Mouse (Mus musculus): Measurements from ENCODE around the gene Kcna2. TPM values are rescaled to one million over a fixed set of nuclear protein-coding genes. Genes with fewer than 3 reads are reported as not detected.

Kcna2 gene
- polyA plus RNA-seq, 1 experiment from 2014 or later, result not detected

DNA sequence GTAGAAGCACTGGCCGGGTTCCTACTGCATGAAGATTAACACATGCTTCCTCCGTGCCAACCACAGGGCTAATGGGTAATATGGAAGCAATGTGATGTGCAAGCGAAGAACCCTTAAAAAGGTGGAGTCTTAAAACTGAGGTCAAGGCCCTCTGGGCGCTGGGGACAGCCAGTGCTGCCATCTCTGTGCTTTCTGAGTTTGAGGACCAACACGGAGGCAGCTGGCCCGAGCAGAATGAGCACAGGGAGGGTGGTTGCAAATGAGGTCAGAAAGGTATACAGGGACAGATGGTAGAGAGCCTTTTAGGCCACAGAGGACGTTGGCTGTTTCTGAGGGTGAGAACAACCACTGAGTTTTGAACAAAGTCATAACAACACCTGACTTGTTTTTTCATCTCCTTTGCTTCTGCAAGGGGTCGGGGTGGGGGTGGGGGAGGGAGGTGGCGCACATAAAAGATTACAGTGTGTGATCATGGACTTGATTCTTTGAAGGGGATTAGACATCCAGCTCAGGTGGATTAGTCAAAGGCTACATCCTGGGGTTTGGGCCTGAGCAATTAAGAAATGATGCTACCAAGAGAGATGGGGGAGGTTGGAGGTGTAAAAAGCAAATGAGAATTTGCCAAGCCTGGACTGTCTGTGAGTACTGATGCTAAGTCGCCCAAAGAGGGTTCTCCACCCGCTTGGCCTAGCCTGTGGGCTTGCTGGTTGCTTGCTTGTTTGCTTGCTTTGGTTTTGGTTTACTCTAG lies 10.4 kb upstream of the Kcna2 start:
- Histone ChIP-seq H3K36me3 (ENCODE audit: control insufficient read depth, insufficient read depth, low read length) (no peaks in the 10 kb centered on the region), H3K4me3 (ENCODE audit: low read depth, low read length) (no peak overlapping the region), H3K27me3 (ENCODE audit: control insufficient read depth, insufficient read depth, low read length) (no peaks in the 10 kb centered on the region), H3K4me2 (ENCODE audit: low read depth, severe bottlenecking) (no peak overlapping the region), H3K4me1 (ENCODE audit: control insufficient read depth, insufficient read depth, low read length) (no peaks in the 10 kb centered on the region), H3K27ac (replicated peaks; ENCODE audit: low read depth, low read length) (no peak overlapping the region), H3K9me3 (ENCODE audit: control insufficient read depth, low read length) (no peaks in the 10 kb centered on the region), H3K9ac (ENCODE audit: low read length) (no peak overlapping the region)
- ATAC-seq (ENCODE audit: insufficient number of reproducible peaks, low FRiP score, low TSS enrichment, low read depth), result no peak
- 63% methylated on average over 11 of the region's 11 CpGs for WGBS
- DNase-seq (ENCODE audit: low spot score), result no peak

DNA sequence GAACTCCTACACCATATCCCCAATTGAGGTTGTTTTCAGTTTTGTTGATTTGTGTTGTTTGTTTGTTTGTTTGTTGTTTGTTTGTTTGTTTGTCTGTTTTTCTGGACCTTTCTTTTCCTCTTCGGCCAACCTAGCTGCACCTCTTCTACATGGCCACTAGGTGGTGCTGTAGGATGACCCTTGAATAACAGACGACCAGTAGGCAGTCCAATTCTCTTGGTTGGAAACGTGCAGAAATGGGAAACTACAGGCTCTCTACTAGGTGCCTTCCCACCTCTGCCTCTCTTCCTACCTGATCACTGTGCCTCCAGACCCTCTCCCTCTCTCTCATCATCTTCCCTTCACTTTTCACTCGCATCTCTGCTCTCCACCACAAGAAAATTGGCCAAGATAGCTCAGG lies 6.9 kb upstream of the Kcna2 start:
- 5% methylated on average over 4 of the region's 4 CpGs for WGBS
- H3K4me3 ChIP-seq (ENCODE audit: low read depth, low read length), result no peak overlapping the region
- ATAC-seq (ENCODE audit: insufficient number of reproducible peaks, low FRiP score, low TSS enrichment, low read depth) (no peak), DNase-seq (ENCODE audit: low spot score) (peak; percentile 67)
- H3K27me3 ChIP-seq (ENCODE audit: control insufficient read depth, insufficient read depth, low read length), result no peaks in the 10 kb centered on the region; the same call in 1 of the 2 replicates
- no peaks in the 10 kb centered on the region for H3K36me3 ChIP-seq (ENCODE audit: control insufficient read depth, insufficient read depth, low read length)
- H3K9ac ChIP-seq (ENCODE audit: low read length), result no peak overlapping the region
- no peak overlapping the region for H3K27ac ChIP-seq (replicated peaks; ENCODE audit: low read depth, low read length)
- no peak overlapping the region for H3K4me2 ChIP-seq (ENCODE audit: low read depth, severe bottlenecking)
- H3K4me1 ChIP-seq (ENCODE audit: control insufficient read depth, insufficient read depth, low read length), result no peaks in the 10 kb centered on the region
- no peaks in the 10 kb centered on the region for H3K9me3 ChIP-seq (ENCODE audit: control insufficient read depth, low read length)

DNA sequence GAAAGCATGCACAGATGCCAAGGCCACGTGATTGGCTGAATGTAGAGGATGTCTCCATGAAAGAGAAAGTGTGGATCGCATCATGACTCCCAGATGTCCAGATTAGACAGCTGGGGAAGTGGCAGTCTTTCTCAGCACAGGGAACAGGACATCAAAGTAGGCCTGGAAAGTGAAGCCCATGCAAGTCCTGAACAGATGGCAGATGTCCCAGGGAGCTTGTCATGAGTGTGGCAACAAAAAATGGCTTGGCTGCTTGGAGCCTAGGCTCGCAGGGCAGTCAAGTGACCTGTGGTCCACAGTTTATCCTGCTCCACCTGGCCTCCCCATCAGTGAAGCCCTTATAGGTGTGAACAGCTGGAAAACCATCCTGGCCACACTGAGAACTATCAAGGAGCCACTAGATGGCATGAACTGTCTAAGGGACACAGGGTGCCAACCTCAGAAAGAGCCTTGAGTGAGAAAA lies 4.6 kb upstream of the Kcna2 start:
- 76% methylated on average over 3 of the region's 3 CpGs for WGBS
- DNase-seq (ENCODE audit: low spot score), result no peak
- Histone ChIP-seq H3K4me1 (ENCODE audit: control insufficient read depth, insufficient read depth, low read length) (peaks cover 2% of the 10 kb centered on the region; the same call in 1 of the 2 replicates), H3K36me3 (ENCODE audit: control insufficient read depth, insufficient read depth, low read length) (no peaks in the 10 kb centered on the region), H3K9ac (ENCODE audit: low read length) (no peak overlapping the region), H3K27ac (replicated peaks; ENCODE audit: low read depth, low read length) (no peak overlapping the region), H3K4me3 (ENCODE audit: low read depth, low read length) (no peak overlapping the region), H3K4me2 (ENCODE audit: low read depth, severe bottlenecking) (no peak overlapping the region), H3K27me3 (ENCODE audit: control insufficient read depth, insufficient read depth, low read length) (peaks cover 20% of the 10 kb centered on the region), H3K9me3 (ENCODE audit: control insufficient read depth, low read length) (no peaks in the 10 kb centered on the region)
- ATAC-seq (ENCODE audit: insufficient number of reproducible peaks, low FRiP score, low TSS enrichment, low read depth), result no peak

DNA sequence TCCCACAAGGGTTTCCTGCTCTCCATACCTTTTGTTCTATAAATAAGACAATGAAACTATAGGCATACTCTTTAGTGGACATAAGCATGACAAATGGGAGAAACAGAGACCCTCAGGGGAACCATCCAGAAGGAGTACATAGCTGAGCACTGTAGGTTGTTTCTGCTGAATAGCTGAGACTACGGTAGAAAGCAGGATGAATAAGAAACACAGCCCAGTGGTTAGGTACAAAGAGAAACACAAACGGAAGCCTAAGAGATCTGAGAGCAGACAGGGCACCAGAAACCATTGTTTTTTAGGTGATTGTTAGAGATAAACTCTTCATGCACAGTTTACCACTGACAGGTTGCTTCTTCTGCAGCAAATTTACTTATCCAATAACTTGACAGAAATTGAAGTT lies 1.1 kb upstream of the Kcna2 start:
- H3K4me3 ChIP-seq (ENCODE audit: low read depth, low read length), result no peak overlapping the region
- no peaks in the 10 kb centered on the region for H3K9me3 ChIP-seq (ENCODE audit: control insufficient read depth, low read length)
- DNase-seq (ENCODE audit: low spot score) (no peak), ATAC-seq (ENCODE audit: insufficient number of reproducible peaks, low FRiP score, low TSS enrichment, low read depth) (no peak)
- H3K4me2 ChIP-seq (ENCODE audit: low read depth, severe bottlenecking), result no peak overlapping the region
- H3K36me3 ChIP-seq (ENCODE audit: control insufficient read depth, insufficient read depth, low read length), result no peaks in the 10 kb centered on the region
- 64% methylated on average over 2 of the region's 2 CpGs for WGBS
- H3K9ac ChIP-seq (ENCODE audit: low read length), result no peak overlapping the region
- H3K27ac ChIP-seq (replicated peaks; ENCODE audit: low read depth, low read length), result no peak overlapping the region
- H3K27me3 ChIP-seq (ENCODE audit: control insufficient read depth, insufficient read depth, low read length), result peaks cover 41% of the 10 kb centered on the region
- H3K4me1 ChIP-seq (ENCODE audit: control insufficient read depth, insufficient read depth, low read length), result peaks cover 2% of the 10 kb centered on the region; the same call in 1 of the 2 replicates

DNA sequence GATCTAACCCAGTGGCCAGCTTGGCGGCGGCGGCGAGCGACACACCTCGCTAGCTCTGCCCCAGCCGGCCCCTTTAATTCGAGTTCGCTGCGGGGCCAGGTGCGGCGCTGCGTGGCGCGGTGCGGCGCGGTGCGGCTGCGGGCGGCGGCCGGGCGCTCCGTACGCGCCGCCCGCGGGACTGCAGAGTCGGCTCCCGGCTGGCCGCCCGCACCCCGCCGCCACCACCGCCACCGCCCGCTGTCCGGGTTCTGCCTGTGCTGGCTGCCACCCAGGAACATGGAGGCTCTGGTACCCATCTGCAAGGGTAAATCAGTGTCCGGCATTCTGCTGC lies 475 bp downstream of the Kcna2 start:
- Histone ChIP-seq H3K4me1 (ENCODE audit: control insufficient read depth, insufficient read depth, low read length) (peaks cover 2% of the 10 kb centered on the region; the same call in 1 of the 2 replicates), H3K4me2 (ENCODE audit: low read depth, severe bottlenecking) (peak overlapping the region; percentile 96), H3K27ac (replicated peaks; ENCODE audit: low read depth, low read length) (no peak overlapping the region), H3K9me3 (ENCODE audit: control insufficient read depth, low read length) (no peaks in the 10 kb centered on the region), H3K4me3 (ENCODE audit: low read depth, low read length) (peak overlapping the region; percentile 46), H3K36me3 (ENCODE audit: control insufficient read depth, insufficient read depth, low read length) (no peaks in the 10 kb centered on the region), H3K27me3 (ENCODE audit: control insufficient read depth, insufficient read depth, low read length) (peaks cover 41% of the 10 kb centered on the region), H3K9ac (ENCODE audit: low read length) (no peak overlapping the region)
- ATAC-seq (ENCODE audit: insufficient number of reproducible peaks, low FRiP score, low TSS enrichment, low read depth) (0 out of 2 replicates have a peak, but pooled peaks have one; percentile 5), DNase-seq (ENCODE audit: low spot score) (no peak)
- WGBS, result 2% methylated on average over 41 of the region's 41 CpGs

DNA sequence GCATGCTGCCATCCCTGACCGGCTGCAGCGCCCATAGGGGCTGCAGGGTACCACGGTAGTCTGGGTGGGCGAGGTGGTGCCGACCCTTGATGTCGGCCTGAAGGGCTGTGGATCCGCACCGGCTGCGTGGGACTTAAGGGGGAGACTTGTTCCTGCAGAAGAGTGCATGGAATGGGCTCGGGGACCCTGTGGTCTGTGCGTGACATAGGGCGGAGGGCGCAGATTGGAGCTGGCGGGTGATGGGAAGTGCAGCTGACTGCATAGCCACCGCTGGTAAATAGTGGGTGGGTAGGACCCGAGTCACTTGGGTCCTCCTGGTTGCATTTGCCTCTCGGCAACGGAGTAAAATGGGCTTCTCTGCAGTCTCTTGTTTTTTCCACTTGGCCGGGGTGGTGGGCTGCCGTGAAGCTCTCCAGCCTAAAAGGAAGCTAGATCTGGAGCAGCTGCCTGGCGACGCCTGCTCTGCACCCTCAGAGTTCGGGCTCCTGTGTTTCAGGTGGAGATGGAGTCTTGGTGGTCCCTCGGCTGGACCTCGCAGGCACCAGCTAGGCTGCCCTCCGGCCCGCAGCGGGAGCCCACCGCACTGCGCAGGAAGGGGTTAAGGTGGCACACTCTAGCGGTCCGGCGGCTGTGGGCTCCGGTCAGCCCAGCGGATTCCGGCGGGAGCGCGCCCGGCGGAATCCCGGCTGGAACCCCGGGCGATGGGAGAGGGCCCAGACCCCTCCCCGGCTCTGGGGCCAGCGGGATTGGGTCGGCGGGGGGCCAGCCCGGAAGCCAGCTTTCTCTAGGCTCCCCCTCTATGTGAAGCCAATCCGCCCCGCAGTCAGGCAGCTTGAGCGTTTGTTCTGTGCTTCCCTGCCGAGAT lies 1.1 kb downstream of the Kcna2 start:
- H3K27me3 ChIP-seq (ENCODE audit: control insufficient read depth, insufficient read depth, low read length), result peaks cover 41% of the 10 kb centered on the region
- no peaks in the 10 kb centered on the region for H3K36me3 ChIP-seq (ENCODE audit: control insufficient read depth, insufficient read depth, low read length)
- peak overlapping the region; percentile 47; the same call in 1 of the 2 replicates for H3K9ac ChIP-seq (ENCODE audit: low read length)
- H3K4me1 ChIP-seq (ENCODE audit: control insufficient read depth, insufficient read depth, low read length), result peaks cover 2% of the 10 kb centered on the region; the same call in 1 of the 2 replicates
- under 1% methylated on average over 53 of the region's 53 CpGs for WGBS
- H3K9me3 ChIP-seq (ENCODE audit: control insufficient read depth, low read length), result no peaks in the 10 kb centered on the region
- DNase-seq (ENCODE audit: low spot score) (peak; percentile 60), ATAC-seq (ENCODE audit: insufficient number of reproducible peaks, low FRiP score, low TSS enrichment, low read depth) (peak; percentile 45; the same call in 1 of the 2 replicates)
- peak overlapping the region; percentile 46 for H3K4me3 ChIP-seq (ENCODE audit: low read depth, low read length)
- H3K4me2 ChIP-seq (ENCODE audit: low read depth, severe bottlenecking), result peak overlapping the region; percentile 96
- H3K27ac ChIP-seq (replicated peaks; ENCODE audit: low read depth, low read length), result no peak overlapping the region

DNA sequence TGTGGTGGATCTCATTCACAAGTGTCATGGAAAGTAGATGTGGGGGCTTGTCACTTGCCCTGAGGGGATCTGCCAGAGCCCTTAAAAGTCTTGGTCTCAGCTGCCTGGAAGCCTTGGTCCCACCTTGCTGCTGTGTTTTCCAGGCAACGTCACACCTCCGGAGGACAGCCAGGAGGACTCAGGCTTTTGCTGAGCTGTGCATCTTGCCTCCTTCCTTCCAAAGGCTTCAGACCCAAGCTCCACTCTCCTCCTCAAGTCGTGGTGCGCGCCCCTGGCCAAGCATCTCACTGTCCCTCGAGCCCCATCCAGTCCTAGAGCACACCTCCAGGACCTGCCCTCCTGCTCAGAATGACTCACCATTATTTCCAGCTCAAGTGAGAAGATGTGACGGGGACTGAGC lies 2.1 kb downstream of the Kcna2 start:
- 55% methylated on average over 7 of the region's 7 CpGs for WGBS
- H3K4me2 ChIP-seq (ENCODE audit: low read depth, severe bottlenecking), result no peak overlapping the region

DNA sequence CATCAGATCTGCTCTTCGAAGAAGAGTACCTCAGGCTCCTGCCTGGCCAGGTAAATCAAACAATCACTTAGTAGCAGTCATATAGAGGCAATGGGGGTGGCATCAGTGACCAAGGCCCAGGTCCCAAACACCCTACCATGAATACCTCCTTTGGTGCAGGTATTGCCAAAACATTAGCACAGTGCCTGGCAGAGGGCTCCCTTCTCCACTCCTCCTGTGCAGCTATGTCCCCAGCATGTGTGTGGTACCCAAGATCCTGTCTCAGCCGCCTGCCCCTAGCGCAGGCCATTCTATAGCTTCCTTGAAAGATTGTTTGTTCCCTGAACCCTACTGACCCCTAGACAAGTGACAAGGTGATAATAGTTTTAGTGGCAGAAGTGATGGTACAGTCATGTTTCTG lies 2.5 kb downstream of the Kcna2 start:
- no peak for DNase-seq (ENCODE audit: low spot score)

More for the DNA sequence above, 2.1 kb downstream of the Kcna2 start:
- H3K27ac ChIP-seq (replicated peaks; ENCODE audit: low read depth, low read length), result no peak overlapping the region
- H3K4me1 ChIP-seq (ENCODE audit: control insufficient read depth, insufficient read depth, low read length), result peaks cover 2% of the 10 kb centered on the region; the same call in 1 of the 2 replicates
- no peaks in the 10 kb centered on the region for H3K36me3 ChIP-seq (ENCODE audit: control insufficient read depth, insufficient read depth, low read length)
- no peaks in the 10 kb centered on the region for H3K9me3 ChIP-seq (ENCODE audit: control insufficient read depth, low read length)
- peaks cover 41% of the 10 kb centered on the region for H3K27me3 ChIP-seq (ENCODE audit: control insufficient read depth, insufficient read depth, low read length)
- no peak overlapping the region for H3K4me3 ChIP-seq (ENCODE audit: low read depth, low read length)
- no peak overlapping the region for H3K9ac ChIP-seq (ENCODE audit: low read length)
- ATAC-seq (ENCODE audit: insufficient number of reproducible peaks, low FRiP score, low TSS enrichment, low read depth) (no peak), DNase-seq (ENCODE audit: low spot score) (no peak)

More for the DNA sequence above, 2.5 kb downstream of the Kcna2 start:
- H3K4me2 ChIP-seq (ENCODE audit: low read depth, severe bottlenecking), result no peak overlapping the region
- ATAC-seq (ENCODE audit: insufficient number of reproducible peaks, low FRiP score, low TSS enrichment, low read depth), result no peak
- H3K9me3 ChIP-seq (ENCODE audit: control insufficient read depth, low read length), result no peaks in the 10 kb centered on the region
- H3K9ac ChIP-seq (ENCODE audit: low read length), result no peak overlapping the region
- peaks cover 41% of the 10 kb centered on the region for H3K27me3 ChIP-seq (ENCODE audit: control insufficient read depth, insufficient read depth, low read length)
- no peak overlapping the region for H3K4me3 ChIP-seq (ENCODE audit: low read depth, low read length)
- 67% methylated on average over 3 of the region's 3 CpGs for WGBS
- H3K36me3 ChIP-seq (ENCODE audit: control insufficient read depth, insufficient read depth, low read length), result no peaks in the 10 kb centered on the region
- H3K27ac ChIP-seq (replicated peaks; ENCODE audit: low read depth, low read length), result no peak overlapping the region
- peaks cover 2% of the 10 kb centered on the region; the same call in 1 of the 2 replicates for H3K4me1 ChIP-seq (ENCODE audit: control insufficient read depth, insufficient read depth, low read length)

Data from limb, embryonic 11.5 days (tissue).